Mouse (Mus musculus): Measurements from ENCODE around the gene Spata21. TPM values are rescaled to one million over a fixed set of nuclear protein-coding genes. Genes with fewer than 3 reads are reported as not detected.

The Spata21 gene
- total RNA-seq (2017): not detected in 2 replicates

DNA sequence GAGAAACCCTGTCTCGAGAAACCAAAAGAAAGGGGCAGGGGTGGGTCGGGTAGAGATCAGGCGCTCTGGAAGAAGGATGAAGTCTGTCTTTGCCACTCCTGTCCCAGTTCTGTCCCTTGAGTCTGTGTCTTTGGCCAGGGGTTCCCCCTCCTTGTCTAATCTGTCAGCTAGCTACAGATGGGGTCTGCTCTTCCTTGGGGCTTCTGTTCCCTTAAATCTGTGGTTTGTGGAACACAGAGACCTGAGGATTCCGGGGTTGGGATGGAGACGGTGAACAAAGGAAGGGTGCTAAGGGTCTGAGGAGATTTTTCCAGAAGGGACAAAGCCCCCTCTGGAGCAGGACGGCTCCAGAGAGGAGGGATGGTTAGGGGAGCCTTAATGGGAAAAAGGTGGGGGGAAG, at the start of gene Spata21:
Spata21 (plus strand) TSS at position 301 of the 400 bp plus-strand sequence.
- no peak for ATAC-seq (replicated peaks in 1 of 2; ENCODE audit: insufficient read depth in 1 of 2, low FRiP score in 2 of 2, low TSS enrichment in 1 of 2, low read depth in 1 of 2, poor library complexity in 2 of 2, severe bottlenecking in 2 of 2)

DNA sequence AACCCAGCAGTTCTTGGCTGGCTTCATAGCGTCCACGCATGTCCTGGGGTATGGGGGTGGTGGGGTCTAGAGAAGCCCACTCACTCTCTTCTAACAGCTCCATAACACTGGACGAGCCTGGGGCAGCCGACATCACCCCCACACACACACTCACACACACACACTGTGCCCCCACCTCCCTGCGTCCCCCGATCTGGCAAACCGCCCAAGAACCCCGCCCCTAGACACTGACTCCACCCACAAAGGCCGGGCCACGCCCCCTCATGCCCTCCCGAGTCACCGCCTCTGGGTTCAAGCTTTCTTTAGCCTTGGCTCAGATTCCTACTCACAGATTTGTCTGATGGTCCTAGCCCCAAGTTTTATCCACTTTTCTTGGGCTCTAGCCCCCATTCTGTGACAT, 47.0 kb upstream of the Spata21 start:
- ATAC-seq (replicated peaks in 1 of 2; ENCODE audit: insufficient read depth in 1 of 2, low FRiP score in 2 of 2, low TSS enrichment in 1 of 2, low read depth in 1 of 2, poor library complexity in 2 of 2, severe bottlenecking in 2 of 2): no peak

DNA sequence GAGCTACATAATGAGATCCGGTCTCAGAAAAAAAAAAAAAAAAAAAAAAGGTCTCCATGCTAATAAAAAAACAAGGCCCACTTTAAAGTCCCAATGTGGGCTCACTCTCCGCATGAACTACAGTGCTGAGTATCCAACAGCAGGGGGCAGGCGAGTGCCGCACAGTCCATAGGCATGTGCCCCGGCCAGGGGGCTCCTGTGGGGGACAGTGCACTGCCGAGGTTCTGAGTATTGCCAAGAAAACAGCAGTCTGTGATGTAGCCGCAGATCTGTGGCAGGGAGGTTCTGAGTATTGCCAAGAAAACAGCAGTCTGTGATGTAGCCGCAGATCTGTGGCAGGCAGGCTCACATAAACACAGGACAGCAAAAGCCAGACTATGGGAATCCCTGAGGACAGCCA, 43.3 kb upstream of the Spata21 start:
- peak; percentile 81 to 83 for ATAC-seq (replicated peaks in 1 of 2; ENCODE audit: insufficient read depth in 1 of 2, low FRiP score in 2 of 2, low TSS enrichment in 1 of 2, low read depth in 1 of 2, poor library complexity in 2 of 2, severe bottlenecking in 2 of 2)

DNA sequence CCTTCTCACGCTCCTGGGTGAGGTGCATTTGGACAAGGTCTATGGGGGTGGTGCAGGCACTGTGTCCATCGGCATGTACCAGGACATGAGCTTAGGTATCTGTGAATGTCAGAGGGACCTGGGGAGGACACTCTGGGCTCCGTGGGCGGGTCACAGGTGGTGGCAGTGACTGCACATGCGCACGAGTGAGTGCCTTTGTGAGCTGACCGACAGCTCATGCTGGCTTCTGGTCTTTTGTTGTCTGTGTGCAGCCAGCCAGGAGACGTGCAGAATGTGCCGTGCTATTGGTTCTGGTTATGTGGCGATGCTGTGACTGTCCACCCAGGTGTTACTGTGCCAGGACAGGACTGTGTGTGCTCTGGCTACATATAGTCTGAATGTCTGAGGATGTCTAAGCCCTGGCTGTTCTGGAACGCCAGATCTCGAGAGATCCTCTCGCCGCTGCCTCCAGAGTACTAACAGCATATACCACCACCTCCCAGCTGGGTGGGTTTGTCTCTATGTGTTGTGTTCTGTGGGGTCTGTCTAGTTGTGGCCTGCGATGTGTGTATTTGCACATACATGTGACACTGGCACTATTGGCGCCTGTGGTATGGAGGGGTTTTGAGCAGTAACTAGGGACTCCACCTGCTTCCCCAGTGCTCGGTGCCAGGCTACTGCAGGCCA, 39.2 kb upstream of the Spata21 start:
- no peak for ATAC-seq (replicated peaks in 1 of 2; ENCODE audit: insufficient read depth in 1 of 2, low FRiP score in 2 of 2, low TSS enrichment in 1 of 2, low read depth in 1 of 2, poor library complexity in 2 of 2, severe bottlenecking in 2 of 2)

DNA sequence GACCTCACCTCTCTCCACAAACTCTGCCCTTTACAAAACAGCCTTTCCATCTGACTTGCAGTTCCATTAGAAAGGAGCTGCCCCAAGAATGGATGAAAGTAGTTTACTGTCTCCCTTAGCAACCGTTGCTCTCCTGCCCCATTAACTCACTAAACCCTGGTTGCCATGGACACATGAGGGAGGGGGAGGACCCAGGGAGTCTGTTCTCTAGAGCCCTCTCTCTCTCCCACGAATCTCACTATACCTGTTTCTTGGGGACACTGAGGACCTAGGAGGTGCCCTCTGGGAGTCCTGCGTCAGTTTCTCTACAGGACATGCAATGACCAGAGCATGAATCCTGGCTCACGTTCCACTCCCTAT, 38.7 kb upstream of the Spata21 start:
- no peak for ATAC-seq (replicated peaks in 1 of 2; ENCODE audit: insufficient read depth in 1 of 2, low FRiP score in 2 of 2, low TSS enrichment in 1 of 2, low read depth in 1 of 2, poor library complexity in 2 of 2, severe bottlenecking in 2 of 2)

DNA sequence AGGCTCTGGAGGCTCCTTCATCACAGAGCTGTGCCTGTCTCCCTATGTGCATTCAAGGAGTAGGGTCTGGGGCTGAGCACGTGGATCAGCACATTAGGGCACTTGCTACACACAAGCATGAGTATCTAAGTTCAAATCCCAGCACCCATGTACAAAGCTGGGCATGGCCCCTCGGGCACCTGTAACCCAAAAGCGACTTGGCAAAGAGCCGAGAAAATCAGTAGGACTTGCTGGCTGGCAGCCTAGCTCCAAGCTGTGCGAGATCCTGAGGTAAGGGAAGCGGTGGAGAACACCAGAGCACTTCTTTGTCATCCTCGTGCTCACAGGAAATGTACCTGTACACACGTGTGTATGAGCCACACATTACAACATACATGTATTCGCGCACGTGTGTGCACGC, 35.7 kb upstream of the Spata21 start:
- ATAC-seq (replicated peaks in 1 of 2; ENCODE audit: insufficient read depth in 1 of 2, low FRiP score in 2 of 2, low TSS enrichment in 1 of 2, low read depth in 1 of 2, poor library complexity in 2 of 2, severe bottlenecking in 2 of 2): no peak

DNA sequence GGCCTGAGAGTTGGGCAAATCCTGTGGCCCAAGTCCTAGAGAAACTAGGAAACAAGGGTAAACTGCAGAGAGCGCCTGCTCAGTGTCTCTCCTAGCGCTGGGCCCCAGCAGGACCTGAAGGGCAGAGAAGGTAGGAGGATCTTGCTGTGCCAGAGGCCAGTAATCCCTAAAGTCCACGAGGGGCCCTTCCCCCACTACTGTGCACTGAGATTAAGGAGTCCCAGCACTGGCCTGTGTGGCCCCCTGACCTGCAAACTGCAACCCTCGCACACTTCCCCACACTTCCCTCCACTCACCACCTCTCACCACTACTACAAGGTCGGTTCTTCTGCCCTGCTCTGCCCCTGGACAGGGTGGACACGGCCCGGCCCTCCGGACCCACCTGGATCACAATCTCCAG, 35.0 kb upstream of the Spata21 start:
- ATAC-seq (replicated peaks in 1 of 2; ENCODE audit: insufficient read depth in 1 of 2, low FRiP score in 2 of 2, low TSS enrichment in 1 of 2, low read depth in 1 of 2, poor library complexity in 2 of 2, severe bottlenecking in 2 of 2): no peak

DNA sequence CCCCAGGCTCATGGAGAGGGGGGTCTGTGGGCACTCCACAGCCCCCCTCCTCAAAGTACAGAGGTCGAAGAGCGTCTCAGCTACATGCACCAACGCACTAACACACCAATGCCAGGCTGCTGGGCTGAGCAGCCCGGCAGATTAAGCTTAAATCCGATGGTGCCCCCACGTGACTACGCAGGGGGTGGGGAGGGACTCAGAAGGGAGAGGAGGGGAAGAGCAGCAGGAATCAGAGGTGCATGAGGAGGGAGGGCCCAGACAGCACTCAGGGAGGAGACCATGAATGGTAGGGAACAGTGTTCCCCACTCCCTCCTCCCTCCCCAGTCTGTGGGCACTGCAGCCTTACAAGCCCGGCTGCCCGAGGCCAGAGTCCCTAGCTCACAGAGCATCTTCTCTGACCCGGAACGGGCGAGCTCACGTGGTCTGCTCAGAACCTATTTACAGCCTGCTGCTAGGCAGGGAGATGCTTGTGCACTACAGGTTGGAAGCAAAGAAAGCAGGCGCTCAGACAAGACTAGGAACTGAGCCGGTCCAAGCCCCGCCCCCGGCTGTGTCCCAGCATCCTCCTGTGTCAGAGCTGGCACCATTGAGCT, 34.5 kb upstream of the Spata21 start:
- ATAC-seq (replicated peaks in 1 of 2; ENCODE audit: insufficient read depth in 1 of 2, low FRiP score in 2 of 2, low TSS enrichment in 1 of 2, low read depth in 1 of 2, poor library complexity in 2 of 2, severe bottlenecking in 2 of 2): no peak

DNA sequence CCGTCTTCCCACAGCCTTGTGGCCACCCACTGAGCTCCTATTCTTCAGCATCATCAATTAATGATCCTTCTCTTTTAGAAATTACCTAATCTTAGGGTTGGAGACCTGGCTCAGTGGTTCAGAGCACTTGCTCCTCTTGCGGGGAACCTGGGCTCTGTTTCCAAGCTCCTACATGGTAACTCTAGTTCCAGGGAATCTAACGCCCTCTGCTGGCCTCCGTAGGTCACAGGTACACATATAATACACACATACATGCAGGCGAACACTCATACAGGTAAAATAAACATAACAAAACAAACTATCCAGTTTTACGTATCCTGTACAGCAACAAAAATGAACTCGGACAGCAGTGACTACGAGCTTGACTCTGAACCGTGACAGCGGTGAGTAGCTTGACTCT, 31.2 kb upstream of the Spata21 start:
- ATAC-seq (replicated peaks in 1 of 2; ENCODE audit: insufficient read depth in 1 of 2, low FRiP score in 2 of 2, low TSS enrichment in 1 of 2, low read depth in 1 of 2, poor library complexity in 2 of 2, severe bottlenecking in 2 of 2): no peak

DNA sequence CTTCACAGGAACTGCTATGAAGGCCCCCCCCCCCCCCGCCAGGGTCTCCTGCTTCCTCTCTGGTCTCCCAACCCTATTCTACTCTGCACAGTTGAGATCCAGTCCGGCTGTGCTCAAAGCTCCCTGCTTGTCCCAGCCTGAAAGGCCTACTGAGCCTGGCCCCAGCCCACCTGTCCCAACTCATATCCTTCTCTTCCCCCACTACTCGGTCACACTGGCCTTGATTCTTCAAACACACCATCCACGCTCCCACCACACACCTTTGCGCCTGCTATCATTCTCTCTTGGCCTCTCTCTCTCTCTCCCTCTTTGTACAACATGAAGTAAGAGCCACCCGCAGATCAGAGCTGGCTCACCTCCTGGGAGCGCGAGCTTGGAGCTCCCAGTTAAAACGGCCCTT, 29.3 kb upstream of the Spata21 start:
- ATAC-seq (replicated peaks in 1 of 2; ENCODE audit: insufficient read depth in 1 of 2, low FRiP score in 2 of 2, low TSS enrichment in 1 of 2, low read depth in 1 of 2, poor library complexity in 2 of 2, severe bottlenecking in 2 of 2): no peak

DNA sequence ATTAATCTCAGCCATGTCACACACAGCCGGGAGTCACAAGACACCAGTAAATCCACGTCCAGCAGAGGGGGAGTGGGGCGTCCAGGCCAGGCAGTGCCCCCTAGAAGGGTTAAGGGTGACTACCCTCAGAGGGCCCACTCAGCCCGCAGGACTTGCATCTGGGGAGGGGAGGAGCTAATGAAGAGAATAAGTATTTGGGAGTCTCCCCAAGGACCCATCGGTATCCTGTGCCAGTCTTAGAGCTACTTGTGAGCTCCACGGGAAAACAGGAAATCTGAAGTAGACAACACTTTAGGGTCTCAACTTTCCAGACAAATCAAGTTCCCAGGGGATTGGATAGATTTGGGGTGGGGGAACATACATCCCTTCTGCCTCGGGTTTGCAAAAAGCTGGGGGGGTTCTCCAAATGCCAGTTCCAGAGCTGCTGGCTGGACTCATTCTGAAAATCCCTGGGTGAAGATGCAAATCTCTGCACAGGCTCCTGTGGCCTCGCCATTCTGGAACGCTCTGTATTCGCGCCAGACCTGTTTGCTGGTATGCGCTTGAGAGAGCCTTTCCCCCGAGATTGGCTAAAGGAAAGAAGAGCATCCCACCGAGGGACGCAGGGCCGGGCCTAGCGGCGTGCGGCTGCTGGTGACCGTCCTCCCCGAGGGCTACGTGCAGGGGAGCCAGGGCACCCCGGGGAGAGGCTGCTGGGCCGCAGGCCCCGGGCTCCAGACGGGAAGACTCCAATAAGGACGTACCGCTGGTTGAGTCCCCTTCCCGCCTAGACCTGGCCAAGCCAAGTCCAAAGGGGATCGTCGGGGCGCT, 28.3 kb upstream of the Spata21 start:
- ATAC-seq (replicated peaks in 1 of 2; ENCODE audit: insufficient read depth in 1 of 2, low FRiP score in 2 of 2, low TSS enrichment in 1 of 2, low read depth in 1 of 2, poor library complexity in 2 of 2, severe bottlenecking in 2 of 2): peak; percentile 1; a peak in 1 of 4 replicates

DNA sequence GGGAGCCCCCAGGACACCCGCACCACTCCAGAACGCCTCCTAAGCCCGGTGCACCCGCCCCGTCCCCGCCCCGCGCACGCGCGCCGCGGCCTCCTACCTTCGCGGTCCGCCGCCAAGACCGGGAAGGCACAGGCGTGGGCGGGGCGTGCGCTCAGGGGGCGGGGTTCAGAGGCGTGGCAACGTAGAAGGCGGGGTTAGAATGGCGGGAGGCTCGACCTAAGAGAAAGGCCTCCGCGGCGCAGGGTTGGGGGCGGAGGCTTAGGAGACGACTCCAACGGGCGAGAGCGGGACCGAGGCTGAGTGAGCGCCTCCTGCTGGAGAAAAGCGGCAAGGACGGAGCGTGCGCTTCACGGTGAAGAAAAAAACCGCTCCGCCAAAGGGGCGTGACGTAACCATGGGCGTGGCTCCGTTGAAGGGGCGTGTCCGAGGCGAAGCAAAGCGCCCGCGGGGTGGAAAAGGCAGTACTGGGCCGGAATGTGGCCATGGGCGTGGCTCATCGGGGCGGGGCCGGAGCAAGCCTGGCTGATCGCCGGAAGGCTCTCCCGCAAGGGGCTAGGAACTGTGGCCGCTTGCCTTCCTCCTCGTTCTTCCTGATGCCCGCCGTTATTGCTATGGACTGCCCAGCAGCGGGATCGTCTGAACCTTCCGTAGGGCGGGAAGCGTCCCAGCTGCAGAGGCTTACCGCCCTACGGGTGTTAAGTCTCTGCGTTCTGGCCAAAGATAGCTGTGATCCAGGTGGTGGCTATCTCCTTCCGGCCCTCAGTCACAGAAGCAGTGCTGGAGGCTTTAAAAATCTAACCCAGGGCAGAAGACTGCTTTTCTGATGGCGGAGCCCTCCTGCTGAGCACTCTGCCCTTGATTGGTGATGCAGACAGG, 27.5 kb upstream of the Spata21 start, which contains the start of gene Crocc:
Crocc (minus strand) TSS at position 125 of the 876 bp plus-strand sequence.
- peak; percentile 88 to 89 for ATAC-seq (replicated peaks in 1 of 2; ENCODE audit: insufficient read depth in 1 of 2, low FRiP score in 2 of 2, low TSS enrichment in 1 of 2, low read depth in 1 of 2, poor library complexity in 2 of 2, severe bottlenecking in 2 of 2)

DNA sequence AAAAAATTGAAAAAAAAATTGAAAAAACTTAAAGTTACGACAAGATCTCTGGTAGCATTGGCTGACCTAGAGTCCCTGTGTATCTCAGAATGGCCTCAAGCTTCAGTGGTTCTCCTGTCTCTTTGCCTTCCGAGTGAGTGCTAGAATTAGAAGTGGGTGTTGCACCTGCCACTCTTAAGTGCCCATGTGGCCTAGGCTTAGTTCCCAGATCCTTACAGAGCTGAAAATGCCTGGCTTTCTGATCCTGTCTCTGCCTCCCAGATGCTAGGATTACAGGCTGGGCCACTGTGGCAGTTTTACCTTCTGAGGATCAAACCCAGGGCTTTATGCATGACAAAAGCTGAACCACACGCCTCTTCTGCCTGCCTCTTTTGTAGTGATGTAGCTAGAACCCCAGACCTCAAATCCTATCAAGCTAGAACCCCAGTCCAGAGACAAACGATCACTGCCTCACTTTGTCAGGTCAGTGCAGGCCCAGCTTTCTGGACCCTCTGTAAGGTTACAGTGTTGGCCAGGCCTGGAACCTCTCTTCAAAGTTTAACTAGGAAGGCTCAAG, 24.0 kb upstream of the Spata21 start:
- no peak for ATAC-seq (replicated peaks in 1 of 2; ENCODE audit: insufficient read depth in 1 of 2, low FRiP score in 2 of 2, low TSS enrichment in 1 of 2, low read depth in 1 of 2, poor library complexity in 2 of 2, severe bottlenecking in 2 of 2)

DNA sequence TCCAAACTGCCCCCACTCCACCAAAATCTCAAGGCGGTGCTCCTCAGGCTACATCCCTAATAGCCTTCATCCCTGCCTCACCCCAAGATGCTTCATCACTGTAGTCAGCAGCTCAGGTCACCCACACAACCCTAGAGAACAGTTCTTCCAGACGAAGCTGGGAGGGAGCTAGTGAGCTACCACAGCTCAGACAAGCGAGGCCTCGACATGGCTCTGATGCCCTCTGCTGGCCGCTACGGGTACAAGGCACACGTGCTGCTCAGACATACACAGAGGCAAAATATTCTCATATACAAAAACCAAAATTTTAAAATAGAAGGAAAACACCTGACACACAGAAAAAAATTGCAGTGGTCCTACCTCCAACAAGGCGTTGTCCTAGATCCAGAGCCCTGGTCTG, 23.0 kb upstream of the Spata21 start:
- ATAC-seq (replicated peaks in 1 of 2; ENCODE audit: insufficient read depth in 1 of 2, low FRiP score in 2 of 2, low TSS enrichment in 1 of 2, low read depth in 1 of 2, poor library complexity in 2 of 2, severe bottlenecking in 2 of 2): peak; percentile 63 to 68

DNA sequence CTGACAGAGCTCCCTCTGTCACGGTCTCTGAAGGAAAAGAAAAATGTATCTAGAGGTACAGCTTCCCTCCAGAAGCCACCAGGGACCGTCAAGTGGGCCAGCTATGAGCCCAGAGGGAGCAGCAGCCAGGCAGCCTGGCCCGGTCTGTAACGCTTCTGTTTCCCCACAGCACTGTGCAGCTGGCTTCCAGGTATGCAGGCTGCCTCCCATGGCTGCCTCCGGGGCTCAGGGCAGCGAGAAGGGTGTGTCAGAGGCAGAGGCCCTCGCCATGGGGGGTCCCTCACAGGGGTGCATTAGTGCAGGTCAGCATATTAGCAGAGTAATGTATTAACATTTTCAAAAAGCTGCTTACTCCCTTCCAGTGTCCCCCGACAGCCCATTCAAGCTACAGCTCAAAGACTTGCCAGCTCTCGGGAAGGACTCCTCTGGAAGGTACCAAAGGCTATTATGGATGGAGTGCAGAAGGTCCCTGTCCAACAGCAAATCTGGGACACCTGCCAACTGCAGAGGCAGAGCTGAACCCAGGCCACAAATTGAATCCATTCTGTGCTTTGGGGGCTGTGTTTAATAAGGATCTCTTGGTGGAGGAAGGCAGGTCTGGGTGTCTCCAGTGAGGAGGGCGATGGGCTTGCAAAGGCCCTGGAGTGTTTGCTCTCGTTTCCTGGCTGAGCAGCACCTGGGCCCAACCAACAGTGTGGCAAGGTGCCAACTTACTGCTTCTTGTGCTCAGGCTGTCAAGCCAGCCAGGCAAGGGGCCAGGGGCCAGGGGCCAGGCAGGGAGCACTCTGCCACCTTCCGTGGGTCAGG, 21.2 kb upstream of the Spata21 start:
- ATAC-seq (replicated peaks in 1 of 2; ENCODE audit: insufficient read depth in 1 of 2, low FRiP score in 2 of 2, low TSS enrichment in 1 of 2, low read depth in 1 of 2, poor library complexity in 2 of 2, severe bottlenecking in 2 of 2): no peak

DNA sequence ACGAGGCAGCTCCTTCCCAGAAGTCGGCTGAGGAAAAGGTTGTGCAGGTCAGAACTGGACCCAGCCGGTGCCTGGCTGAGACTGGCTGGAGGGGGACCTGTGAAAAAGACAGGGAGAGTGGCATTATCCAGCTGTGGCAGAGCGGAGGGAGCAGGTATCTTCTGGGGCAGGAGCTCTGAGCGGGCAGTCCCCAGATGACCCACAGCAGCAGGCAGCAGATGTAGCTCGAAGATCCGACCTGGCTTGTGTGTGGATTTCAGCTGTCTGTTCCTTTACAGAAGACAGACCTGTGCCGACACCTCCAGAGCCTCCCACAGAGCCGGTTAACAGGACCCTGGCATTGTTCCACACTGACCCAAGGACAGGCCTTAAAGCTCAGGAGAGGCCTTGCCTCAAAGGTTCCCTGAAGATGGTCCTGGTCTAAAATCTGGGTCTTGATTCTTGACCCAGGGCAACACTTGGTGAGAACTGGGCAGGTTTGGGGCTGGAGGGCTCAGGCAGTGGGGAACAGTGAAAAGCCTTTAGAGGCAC, 20.6 kb upstream of the Spata21 start:
- ATAC-seq (replicated peaks in 1 of 2; ENCODE audit: insufficient read depth in 1 of 2, low FRiP score in 2 of 2, low TSS enrichment in 1 of 2, low read depth in 1 of 2, poor library complexity in 2 of 2, severe bottlenecking in 2 of 2): no peak
